Mouse (Mus musculus) midbrain, postnatal 0 days (tissue): ENCODE data around the gene Rrp8. TPM values are rescaled to one million over a fixed set of nuclear protein-coding genes. Genes with fewer than 3 reads are reported as not detected.
A peak's percentile ranks its signal among the peaks of the same experiment; 100 is the strongest.

Source experiments
- ATAC-seq: fragments of 200-750 bp; cut with Nextera tagmentation; 2 replicates; pipeline ENCODE4 v1.8.0; 2017; ENCODE audit warnings: moderate number of reproducible peaks, mild to moderate bottlenecking, moderate TSS enrichment, moderate library complexity; ENCODE audit not compliant: low FRiP score
- DNase-seq: peaks from one replicate; pipeline ENCODE4 v3.0.0-alpha.2; 2015; ENCODE audit warnings: low spot score
- H3K27ac ChIP-seq: fragments of 300-500 bp; sonication (generic); 2 replicates; pipeline ENCODE4 v1.5.1; 2014; ENCODE audit warnings: low read depth, mild to moderate bottlenecking, low read length, mixed read lengths
- H3K27me3 ChIP-seq: fragments of 300-500 bp; sonication (generic); 2 replicates; pipeline ENCODE4 v1.6.1; 2014; ENCODE audit warnings: low read length, control low read depth, mixed read lengths; ENCODE audit not compliant: insufficient read depth
- H3K36me3 ChIP-seq: fragments of 300-500 bp; sonication (generic); 2 replicates; pipeline ENCODE4 v1.6.1; 2014; ENCODE audit warnings: low read length, control low read depth, mixed read lengths; ENCODE audit not compliant: insufficient read depth
- H3K4me1 ChIP-seq: fragments of 300-500 bp; sonication (generic); 2 replicates; pipeline ENCODE4 v1.6.1; 2014; ENCODE audit warnings: mild to moderate bottlenecking, control low read depth, antibody characterized with exemption, low read length, mixed read lengths; ENCODE audit not compliant: insufficient read depth
- H3K4me2 ChIP-seq: fragments of 300-500 bp; sonication (generic); 2 replicates; pipeline ENCODE4 v1.6.1; 2014; ENCODE audit warnings: low read depth, mild to moderate bottlenecking, low read length, mixed read lengths; ENCODE audit not compliant: poor library complexity, severe bottlenecking
- H3K4me3 ChIP-seq: fragments of 300-500 bp; sonication (generic); 2 replicates; pipeline ENCODE4 v1.5.1; 2014; ENCODE audit warnings: low read depth, mild to moderate bottlenecking, low read length, moderate library complexity
- H3K9ac ChIP-seq: fragments of 300-500 bp; sonication (generic); replicated peaks from 2 replicates; pipeline ENCODE4 v1.6.1; 2014; ENCODE audit warnings: mild to moderate bottlenecking, low read length, moderate library complexity, mixed read lengths; ENCODE audit not compliant: poor library complexity, severe bottlenecking
- H3K9me3 ChIP-seq: fragments of 300-500 bp; sonication (generic); 2 replicates; pipeline ENCODE4 v1.6.1; 2016; ENCODE audit warnings: low read length, control low read depth
- CTCF ChIP-seq: IDR thresholded peaks from 2 replicates; pipeline ENCODE4 v1.5.1; 2016; ENCODE audit warnings: antibody characterized with exemption, mild to moderate bottlenecking
- WGBS: fragments of 180-500 bp; shearing (Covaris S2); extraction: QIAGEN DNeasy Blood & Tissue Kit; methylation state at CpG from one replicate; pipeline ENCODE4 v1.1.7; 2014; 5-methylcytosine and 5-hydroxymethylcytosine counted together
- polyA plus RNA-seq: library from polyadenylated mRNA; unstranded; fragments of >200 nt; fragmentation: Nextera tagmentation; extraction: Ambion mirVana; gene quantifications from 2 replicates; pipeline ENCODE4 v1.2.1, GENCODE M21; 2015
- total RNA-seq: library from RNA; depleted of rRNA; stranded (reverse); fragments of >200 nt; gene quantifications from 2 replicates; pipeline ENCODE4 v1.2.3, GENCODE M21; 2014

Gene Rrp8
- total and polyA plus RNA-seq, 2 experiments from 2014 or later, result 19.4 to 29.3 TPM

DNA sequence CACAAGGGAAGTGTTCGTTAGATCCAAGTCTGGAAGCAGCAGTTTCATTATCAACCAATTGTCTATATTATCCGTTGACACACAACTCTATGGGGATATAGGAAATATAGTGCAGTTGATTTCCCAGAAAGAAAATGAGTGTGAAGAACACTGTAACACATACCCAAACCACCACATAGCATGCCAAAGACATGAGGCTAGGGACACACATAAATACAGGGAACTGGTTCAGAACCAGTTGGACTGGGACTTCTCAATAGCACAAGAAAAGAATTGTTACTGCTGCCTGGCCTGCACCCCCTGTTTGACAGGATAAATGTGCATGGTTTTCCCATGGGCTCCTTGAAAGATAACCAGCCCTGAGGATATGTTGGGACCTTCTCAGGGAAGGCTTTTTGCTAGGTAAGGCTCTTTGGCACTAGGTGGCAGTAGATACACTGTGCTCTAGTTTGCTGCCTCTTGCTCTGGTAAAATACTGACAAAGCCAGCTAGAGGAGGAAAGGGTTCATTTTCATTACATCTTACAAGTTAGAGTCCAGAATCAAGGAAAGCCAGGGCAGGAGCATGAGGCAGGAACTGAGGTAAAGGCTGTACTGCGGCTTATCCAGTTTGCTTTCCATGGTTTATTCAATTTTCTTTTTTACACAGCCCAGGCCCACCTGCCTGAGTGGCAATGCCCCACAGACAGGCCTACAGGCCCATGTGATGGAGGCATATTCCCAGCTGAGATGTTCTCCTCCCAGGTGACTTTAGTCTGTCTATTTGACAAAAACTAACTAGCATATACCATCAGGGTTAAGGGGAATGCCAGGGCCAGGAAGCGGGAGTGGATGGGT lies 10.8 kb downstream of the Rrp8 start:
- TF ChIP-seq CTCF, result peak; percentile 93
- Histone ChIP-seq H3K9ac (no peak overlapping the region), H3K36me3 (no peaks in the 10 kb centered on the region), H3K27me3 (no peaks in the 10 kb centered on the region), H3K9me3 (no peaks in the 10 kb centered on the region), H3K4me1 (no peaks in the 10 kb centered on the region), H3K27ac (no peak overlapping the region; the same call in 1 of the 2 replicates), H3K4me3 (no peak overlapping the region), H3K4me2 (no peak overlapping the region)
- 81% methylated on average over 4 of the region's 4 CpGs for WGBS
- DNase-seq (peak; percentile 86), ATAC-seq (peak; percentile 80)

DNA sequence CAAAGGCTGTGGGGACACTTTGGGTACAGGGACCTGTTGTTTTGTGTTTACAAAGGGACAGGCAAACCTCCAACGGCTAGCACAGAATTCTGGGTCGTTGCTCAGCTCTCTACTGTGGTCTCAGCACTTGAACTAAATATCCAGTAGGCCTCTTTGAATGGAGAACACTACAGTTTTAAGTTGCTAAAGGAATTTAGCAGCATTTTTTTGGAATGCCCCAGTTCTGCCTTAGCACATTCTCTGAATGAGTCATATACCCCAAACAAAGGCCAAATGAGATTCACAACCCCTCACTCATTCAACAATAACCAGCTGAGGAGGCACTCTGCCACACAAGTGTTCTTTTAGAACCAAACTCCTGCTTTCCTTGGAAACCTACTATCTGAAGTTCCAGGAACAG lies 15.3 kb downstream of the Rrp8 start:
- Histone ChIP-seq H3K36me3 (0 out of 2 replicates have a peak, but pooled peaks cover 4% of the 10 kb centered on the region), H3K27me3 (no peaks in the 10 kb centered on the region), H3K4me2 (no peak overlapping the region), H3K4me3 (no peak overlapping the region), H3K9ac (no peak overlapping the region), H3K4me1 (no peaks in the 10 kb centered on the region), H3K27ac (no peak overlapping the region), H3K9me3 (no peaks in the 10 kb centered on the region)
- ATAC-seq, result no peak
- no peak for TF ChIP-seq CTCF
- WGBS, result 76% methylated on average over 2 of the region's 2 CpGs
- no peak for DNase-seq

DNA sequence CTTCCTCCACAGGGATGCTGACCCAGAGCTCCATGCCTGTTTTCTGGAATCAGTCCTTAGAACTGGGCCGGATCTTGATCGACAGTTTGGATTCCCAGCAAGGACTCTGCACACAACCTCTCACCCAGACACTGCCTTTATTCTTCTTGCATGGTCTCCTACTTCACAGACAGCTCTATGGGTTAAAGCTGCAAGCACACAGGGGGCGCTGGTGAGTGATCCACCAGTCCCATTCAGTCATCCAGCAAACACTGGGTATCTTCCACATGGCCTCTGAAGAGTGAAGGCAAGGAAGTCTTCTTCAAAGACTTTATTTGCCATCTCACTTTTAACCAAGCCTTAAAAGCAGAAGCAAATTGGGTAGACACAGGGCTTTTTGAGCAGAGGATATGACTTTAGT lies 21.8 kb downstream of the Rrp8 start:
- TF ChIP-seq CTCF, result no peak
- Histone ChIP-seq H3K4me3 (no peak overlapping the region), H3K9ac (no peak overlapping the region), H3K36me3 (0 out of 2 replicates have a peak, but pooled peaks cover 2% of the 10 kb centered on the region), H3K4me1 (no peaks in the 10 kb centered on the region), H3K27me3 (no peaks in the 10 kb centered on the region), H3K9me3 (no peaks in the 10 kb centered on the region), H3K27ac (no peak overlapping the region), H3K4me2 (no peak overlapping the region)
- WGBS, result 73% methylated on average over 3 of the region's 3 CpGs
- DNase-seq, result no peak
- no peak for ATAC-seq

DNA sequence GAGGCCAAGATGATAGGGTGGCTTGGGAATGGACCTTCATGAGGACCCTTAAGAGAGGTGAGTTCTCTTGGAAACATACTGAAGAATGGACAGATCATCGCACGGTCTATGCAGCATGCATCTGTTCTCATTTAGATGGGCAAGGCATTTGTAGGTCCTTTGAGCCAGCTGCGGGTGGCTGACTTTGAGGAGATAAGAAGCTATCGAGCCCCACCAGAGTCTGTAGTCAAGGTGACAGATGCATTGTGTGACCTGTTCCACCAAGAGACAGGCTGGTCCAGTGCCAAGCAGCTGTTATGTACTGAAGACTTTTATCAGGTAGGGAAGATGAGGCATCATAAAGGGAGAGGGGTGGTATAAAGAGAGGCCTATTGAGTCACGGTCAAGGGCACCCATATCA lies 28.5 kb downstream of the Rrp8 start:
- Histone ChIP-seq H3K4me1 (no peaks in the 10 kb centered on the region), H3K4me2 (no peak overlapping the region), H3K36me3 (no peaks in the 10 kb centered on the region), H3K9ac (no peak overlapping the region), H3K4me3 (no peak overlapping the region), H3K27ac (no peak overlapping the region), H3K9me3 (no peaks in the 10 kb centered on the region), H3K27me3 (no peaks in the 10 kb centered on the region)
- WGBS, result 92% methylated on average over 5 of the region's 5 CpGs
- TF ChIP-seq CTCF, result no peak
- no peak for DNase-seq
- no peak for ATAC-seq

DNA sequence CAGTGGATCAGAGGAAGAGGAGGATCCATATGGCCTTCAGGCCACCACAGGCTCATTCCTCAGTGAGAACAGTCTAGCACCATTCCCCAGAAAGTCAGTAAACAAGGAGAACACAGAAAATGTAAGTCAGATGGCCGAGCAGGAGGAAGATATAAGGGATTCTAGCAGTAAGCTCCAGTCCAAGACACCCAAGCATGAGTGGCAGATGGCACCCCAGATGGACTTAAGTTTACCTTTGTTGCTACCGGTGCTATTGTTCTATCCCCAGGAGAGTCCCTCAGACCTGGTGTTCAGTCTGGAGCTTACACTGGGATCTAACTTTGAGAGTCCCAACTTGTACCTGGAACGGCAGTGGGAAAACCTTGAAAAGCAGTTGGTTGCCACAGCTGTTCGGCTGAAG lies 33.4 kb downstream of the Rrp8 start:
- no peak for ATAC-seq
- Histone ChIP-seq H3K9me3 (no peaks in the 10 kb centered on the region), H3K9ac (no peak overlapping the region), H3K4me1 (no peaks in the 10 kb centered on the region), H3K27ac (no peak overlapping the region), H3K4me3 (no peak overlapping the region), H3K4me2 (no peak overlapping the region), H3K36me3 (no peaks in the 10 kb centered on the region), H3K27me3 (no peaks in the 10 kb centered on the region)
- TF ChIP-seq CTCF, result no peak
- whole genome bisulfite sequencing, result 84% methylated on average over 4 of the region's 4 CpGs
- no peak for DNase-seq

DNA sequence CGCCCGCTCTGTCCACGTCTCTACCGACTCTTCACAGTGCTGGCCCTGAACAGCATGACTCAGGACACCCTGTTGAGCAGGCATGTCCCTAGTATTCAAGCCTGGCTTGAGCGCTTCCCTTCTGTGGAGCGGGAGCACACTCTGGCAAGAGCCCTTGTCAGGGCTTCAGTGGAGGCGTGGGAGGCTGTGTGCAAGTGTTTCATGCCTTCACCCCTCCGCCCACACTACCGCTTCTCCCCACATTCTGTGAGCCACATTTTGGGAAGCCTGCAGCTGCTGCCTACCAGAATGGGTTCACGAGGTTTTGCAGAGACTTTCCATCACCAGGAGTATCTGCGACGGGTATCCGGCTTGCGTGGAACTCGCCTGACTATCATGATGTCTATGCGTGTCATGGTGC lies 34.0 kb downstream of the Rrp8 start:
- H3K27me3 ChIP-seq, result no peaks in the 10 kb centered on the region
- 89% methylated on average over 16 of the region's 16 CpGs for WGBS
- no peak for TF ChIP-seq CTCF

More for the DNA sequence above, 34.0 kb downstream of the Rrp8 start:
- ATAC-seq, result no peak
- Histone ChIP-seq H3K4me2 (no peak overlapping the region), H3K4me3 (no peak overlapping the region), H3K9me3 (no peaks in the 10 kb centered on the region), H3K27ac (no peak overlapping the region), H3K4me1 (no peaks in the 10 kb centered on the region), H3K9ac (no peak overlapping the region), H3K36me3 (no peaks in the 10 kb centered on the region)
- no peak for DNase-seq
